Mouse (Mus musculus): Measurements from ENCODE around the gene Ppy.
A peak's percentile ranks its signal among the peaks of the same experiment; 100 is the strongest.

DNA sequence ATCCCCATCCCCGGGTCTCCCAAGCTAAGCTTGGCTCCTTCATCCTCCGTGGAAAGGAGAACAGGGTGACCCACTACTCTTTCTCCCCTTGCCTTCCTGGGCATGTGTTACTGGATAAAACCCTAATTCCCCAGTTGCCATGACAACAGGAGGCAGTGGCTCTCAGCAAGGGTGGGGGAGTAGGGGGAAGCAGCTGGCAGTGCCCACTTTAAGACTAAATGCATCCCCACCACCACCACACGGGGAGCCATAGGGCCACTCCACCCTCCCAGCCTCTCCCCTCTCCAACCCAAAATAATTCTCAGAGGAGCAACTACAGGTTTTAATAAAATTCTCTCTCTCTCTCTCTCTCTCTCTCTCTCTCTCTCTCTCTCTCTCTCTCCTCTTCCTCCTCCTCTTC is 14.8 kb downstream of the Ppy start:
- peak; percentile 46 for TF ChIP-seq CTCF (IDR thresholded peaks at IDR 0.05; ENCODE audit: low read depth)
- no peak for TF ChIP-seq EP300 (optimal IDR thresholded peaks at IDR 0.05)
